Mouse (Mus musculus): ENCODE results near the gene Klf7. TPM values are rescaled to one million over a fixed set of nuclear protein-coding genes. Genes with fewer than 3 reads are reported as not detected.

Klf7 gene
- polyA plus RNA-seq (2015; fragmentation: Nextera tagmentation; extraction: Ambion mirVana) = 11.3 and 11.9 TPM in 2 replicates

GRCm38 (mm10) chr1:64121559-64122465 is at the start of gene Klf7:
TSS of gene Klf7 (minus strand) at chr1:64122282.
- TF ChIP-seq CTCF (IDR thresholded peaks at IDR 0.05; ENCODE audit: low read depth) = peak; percentile 58
- H3K36me3 ChIP-seq (ENCODE audit: control insufficient read depth, insufficient read depth) = no peaks in the 10 kb centered on the region
- H3K4me3 ChIP-seq (ENCODE audit: low read depth, low read length) = peak within 1 kb of the TSS; percentile 80
- H3K27me3 ChIP-seq (replicated peaks; ENCODE audit: control insufficient read depth, insufficient read depth, low read length) = no peaks in the 10 kb centered on the region
- ATAC-seq = peak; percentile 97
- H3K9ac ChIP-seq (ENCODE audit: low read depth, low read length) = peak within 1 kb of the TSS; percentile 100
- WGBS = under 1% methylated on average over 81 of the region's 82 CpGs
- peak within 1 kb of the TSS; percentile 80 for H3K4me2 ChIP-seq (replicated peaks; ENCODE audit: low read depth)
- peak within 1 kb of the TSS; percentile 100 for H3K27ac ChIP-seq (ENCODE audit: low read depth, low read length)
- no peaks in the 10 kb centered on the region for H3K4me1 ChIP-seq (replicated peaks; ENCODE audit: control insufficient read depth, insufficient read depth, low read length)
- no peaks in the 10 kb centered on the region for H3K9me3 ChIP-seq (ENCODE audit: control insufficient read depth)

- no peak for ATAC-seq
- Histone ChIP-seq H3K4me3 (ENCODE audit: low read depth, low read length) (no peak overlapping the region), H3K27me3 (replicated peaks; ENCODE audit: control insufficient read depth, insufficient read depth, low read length) (no peaks in the 10 kb centered on the region), H3K9ac (ENCODE audit: low read depth, low read length) (no peak overlapping the region), H3K4me1 (replicated peaks; ENCODE audit: control insufficient read depth, insufficient read depth, low read length) (no peaks in the 10 kb centered on the region), H3K36me3 (ENCODE audit: control insufficient read depth, insufficient read depth) (no peaks in the 10 kb centered on the region), H3K9me3 (ENCODE audit: control insufficient read depth) (no peaks in the 10 kb centered on the region), H3K27ac (ENCODE audit: low read depth, low read length) (no peak overlapping the region), H3K4me2 (replicated peaks; ENCODE audit: low read depth) (no peak overlapping the region)
- 81% methylated on average over 5 of the region's 5 CpGs for WGBS
- no peak for TF ChIP-seq CTCF (IDR thresholded peaks at IDR 0.05; ENCODE audit: low read depth)
Observed at GRCm38 (mm10) chr1:64164526-64165062, 42.5 kb upstream of the Klf7 start.

- H3K4me1 ChIP-seq (replicated peaks; ENCODE audit: control insufficient read depth, insufficient read depth, low read length) = no peaks in the 10 kb centered on the region
- H3K4me3 ChIP-seq (ENCODE audit: low read depth, low read length) = no peak overlapping the region
- H3K27me3 ChIP-seq (replicated peaks; ENCODE audit: control insufficient read depth, insufficient read depth, low read length) = no peaks in the 10 kb centered on the region
- TF ChIP-seq CTCF (IDR thresholded peaks at IDR 0.05; ENCODE audit: low read depth) = no peak
- H3K9me3 ChIP-seq (ENCODE audit: control insufficient read depth) = no peaks in the 10 kb centered on the region
- no peaks in the 10 kb centered on the region for H3K36me3 ChIP-seq (ENCODE audit: control insufficient read depth, insufficient read depth)
- no peak overlapping the region for H3K27ac ChIP-seq (ENCODE audit: low read depth, low read length)
- H3K4me2 ChIP-seq (replicated peaks; ENCODE audit: low read depth) = no peak overlapping the region
- no peak overlapping the region for H3K9ac ChIP-seq (ENCODE audit: low read depth, low read length)
- no peak for ATAC-seq
- 38% methylated on average over 3 of the region's 3 CpGs for WGBS
Observed at GRCm38 (mm10) chr1:64158766-64159165, 36.7 kb upstream of the Klf7 start.

- WGBS = 85% methylated on average over 3 of the region's 3 CpGs
- ATAC-seq = no peak
- Histone ChIP-seq H3K9ac (ENCODE audit: low read depth, low read length) (no peak overlapping the region), H3K27me3 (replicated peaks; ENCODE audit: control insufficient read depth, insufficient read depth, low read length) (no peaks in the 10 kb centered on the region), H3K36me3 (ENCODE audit: control insufficient read depth, insufficient read depth) (no peaks in the 10 kb centered on the region), H3K4me3 (ENCODE audit: low read depth, low read length) (no peak overlapping the region), H3K9me3 (ENCODE audit: control insufficient read depth) (no peaks in the 10 kb centered on the region), H3K4me2 (replicated peaks; ENCODE audit: low read depth) (no peak overlapping the region), H3K27ac (ENCODE audit: low read depth, low read length) (no peak overlapping the region), H3K4me1 (replicated peaks; ENCODE audit: control insufficient read depth, insufficient read depth, low read length) (no peaks in the 10 kb centered on the region)
- TF ChIP-seq CTCF (IDR thresholded peaks at IDR 0.05; ENCODE audit: low read depth) = no peak
Observed at GRCm38 (mm10) chr1:64149185-64149584, 27.1 kb upstream of the Klf7 start.

DNA sequence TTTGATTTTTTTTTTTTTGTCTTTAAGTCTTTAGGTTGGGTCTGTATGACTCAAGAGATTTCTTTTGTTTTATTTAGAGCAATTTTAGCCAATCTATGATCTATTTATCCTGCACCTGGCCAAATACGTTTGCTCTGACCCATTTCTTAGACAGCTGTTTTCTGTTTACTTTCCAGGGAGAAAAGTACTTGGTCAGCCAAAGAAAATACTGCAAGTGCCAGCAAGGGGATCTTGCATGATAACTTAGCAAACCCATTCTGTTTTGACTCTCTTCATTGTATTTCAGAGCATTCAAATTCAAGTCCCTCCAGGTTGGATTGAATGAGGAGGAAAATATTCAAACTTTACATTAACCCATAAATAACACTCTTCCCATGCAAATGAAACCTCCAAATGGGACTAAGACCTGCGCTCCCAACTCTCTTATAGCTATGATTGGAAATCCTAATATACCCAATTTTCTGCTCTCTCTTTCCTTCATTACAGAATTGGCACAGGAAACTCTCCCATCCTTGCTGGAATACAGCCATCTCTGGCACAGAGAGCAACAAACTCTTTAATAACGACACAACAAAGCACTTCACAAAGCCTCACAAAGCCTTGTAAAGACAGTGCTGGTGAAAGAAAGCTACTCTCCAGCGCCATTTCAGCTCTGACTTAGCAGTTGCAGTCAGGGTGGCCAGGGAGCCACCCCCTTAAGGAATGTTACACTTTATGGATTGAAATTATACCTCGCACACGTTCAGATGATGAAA is 20.8 kb upstream of the Klf7 start:
- no peak for ATAC-seq
- TF ChIP-seq CTCF (IDR thresholded peaks at IDR 0.05; ENCODE audit: low read depth) = no peak
- Histone ChIP-seq H3K4me2 (replicated peaks; ENCODE audit: low read depth) (no peak overlapping the region), H3K27ac (ENCODE audit: low read depth, low read length) (no peak overlapping the region), H3K4me3 (ENCODE audit: low read depth, low read length) (no peak overlapping the region), H3K36me3 (ENCODE audit: control insufficient read depth, insufficient read depth) (no peaks in the 10 kb centered on the region), H3K9ac (ENCODE audit: low read depth, low read length) (no peak overlapping the region), H3K4me1 (replicated peaks; ENCODE audit: control insufficient read depth, insufficient read depth, low read length) (no peaks in the 10 kb centered on the region), H3K27me3 (replicated peaks; ENCODE audit: control insufficient read depth, insufficient read depth, low read length) (no peaks in the 10 kb centered on the region), H3K9me3 (ENCODE audit: control insufficient read depth) (no peaks in the 10 kb centered on the region)
- 63% methylated on average over 6 of the region's 6 CpGs for WGBS

GRCm38 (mm10) chr1:64134439-64134838 is 12.4 kb upstream of the Klf7 start:
- 78% methylated on average over 1 of the region's 1 CpGs for WGBS
- no peak for TF ChIP-seq CTCF (IDR thresholded peaks at IDR 0.05; ENCODE audit: low read depth)
- ATAC-seq = no peak
- Histone ChIP-seq H3K4me2 (replicated peaks; ENCODE audit: low read depth) (no peak overlapping the region), H3K9ac (ENCODE audit: low read depth, low read length) (no peak overlapping the region), H3K36me3 (ENCODE audit: control insufficient read depth, insufficient read depth) (no peaks in the 10 kb centered on the region), H3K27me3 (replicated peaks; ENCODE audit: control insufficient read depth, insufficient read depth, low read length) (no peaks in the 10 kb centered on the region), H3K9me3 (ENCODE audit: control insufficient read depth) (no peaks in the 10 kb centered on the region), H3K4me1 (replicated peaks; ENCODE audit: control insufficient read depth, insufficient read depth, low read length) (no peaks in the 10 kb centered on the region), H3K27ac (ENCODE audit: low read depth, low read length) (no peak overlapping the region), H3K4me3 (ENCODE audit: low read depth, low read length) (no peak overlapping the region)

Data from intestine, postnatal 0 days (tissue).